Mouse (Mus musculus) heart, adult 9 months (tissue): ENCODE results near the gene Gm49352.
"Not testable (repeated sequence)": the region's sequence is repeated elsewhere in the genome, so short reads cannot be mapped to it uniquely, and the experiment has no call there.

ENCODE experiments used
- DNase-seq, 2 experiments: peaks; one replicate each; pipeline ENCODE4 v3.0.0; 2022; ENCODE audit warnings: low spot score in 2 of 2

Gm49352 gene

DNA sequence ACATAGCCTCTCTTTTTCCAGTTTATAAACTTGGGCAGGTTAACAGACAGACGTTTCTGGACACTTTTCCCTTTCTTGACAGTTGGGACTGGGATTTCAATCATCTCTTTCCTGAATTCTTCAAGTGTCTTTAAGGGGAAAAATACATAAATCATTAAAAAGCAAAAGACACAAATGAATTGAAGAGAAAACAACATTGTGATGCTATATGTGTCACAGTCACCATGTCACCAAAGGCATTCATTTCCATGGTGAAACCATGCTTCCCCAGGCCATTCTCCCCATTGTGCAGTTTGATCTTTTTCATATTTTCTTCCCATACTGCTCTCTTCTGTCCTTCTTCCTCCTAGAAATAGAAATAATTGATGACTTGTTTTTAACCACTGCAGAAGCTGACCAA is at the start of gene Gm49352:
TSS of gene Gm49352 (minus strand) at position 101 of the 400 bp plus-strand sequence.
- not testable (repeated sequence) for DNase-seq

DNA sequence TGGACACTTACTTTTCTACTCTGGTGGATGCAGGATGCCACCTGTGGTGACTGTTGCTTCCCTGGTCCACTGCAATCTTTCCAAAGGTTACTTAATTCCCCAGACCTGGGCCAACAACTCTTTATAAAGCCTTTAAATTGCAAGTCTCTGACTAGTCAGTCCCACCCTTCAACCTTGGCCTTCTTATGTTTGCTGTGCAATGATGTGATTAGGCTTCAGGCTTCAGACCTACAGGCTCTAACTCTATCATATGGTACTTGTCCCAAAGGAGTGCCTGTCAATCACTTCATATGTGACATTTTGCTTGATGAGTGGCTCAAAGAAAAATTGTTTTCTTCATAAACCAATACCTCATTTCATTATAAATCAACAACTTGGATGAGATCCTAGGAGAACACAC is 2.1 kb upstream of the Gm49352 start, which contains the start of gene Cts3:
TSS of gene Cts3 (minus strand) at position 101 of the 400 bp plus-strand sequence.
- no peak for DNase-seq

DNA sequence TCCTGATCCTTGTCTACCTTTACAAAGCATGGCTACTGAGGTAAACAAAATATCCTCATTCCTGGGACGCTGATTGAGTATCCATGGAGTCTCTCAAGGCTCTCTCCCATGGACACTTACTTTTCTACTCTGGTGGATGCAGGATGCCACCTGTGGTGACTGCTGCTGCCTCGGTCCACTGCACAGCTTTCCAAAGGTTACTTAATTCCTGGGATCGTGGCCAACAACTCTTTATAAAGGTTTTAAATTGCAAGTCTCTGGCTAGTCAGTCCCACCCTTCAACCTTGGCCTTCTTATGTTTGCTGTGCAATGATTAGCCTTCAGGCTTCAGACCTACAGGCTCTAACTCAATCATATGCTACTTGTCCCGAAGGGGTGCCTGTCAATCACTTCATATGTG is 26.3 kb downstream of the Gm49352 start, which contains the start of gene Ctsm:
TSS of gene Ctsm (minus strand) at position 209 of the 400 bp plus-strand sequence.
- no peak for DNase-seq
